Mouse (Mus musculus): Measurements from ENCODE around the gene Gm13199. TPM values are rescaled to one million over a fixed set of nuclear protein-coding genes. Genes with fewer than 3 reads are reported as not detected.

Gene Gm13199
- polyA plus RNA-seq (2015; fragmentation: Nextera tagmentation; extraction: Ambion mirVana): 0.56 and 0.68 TPM in 2 replicates

- ATAC-seq (replicated peaks; ENCODE audit: extremely low read depth, insufficient read depth, low FRiP score): no peak
- Histone ChIP-seq H3K4me3 (ENCODE audit: low read length) (no peak within 1 kb of the TSS), H3K4me2 (ENCODE audit: low read depth, low read length) (no peak within 1 kb of the TSS), H3K36me3 (ENCODE audit: control insufficient read depth, insufficient read depth) (peaks cover 30% of the 10 kb centered on the region), H3K27me3 (ENCODE audit: control insufficient read depth, insufficient read depth, low read length) (no peaks in the 10 kb centered on the region), H3K9me3 (replicated peaks; ENCODE audit: control insufficient read depth, low read length) (no peaks in the 10 kb centered on the region), H3K9ac (ENCODE audit: low read length) (no peak within 1 kb of the TSS), H3K4me1 (ENCODE audit: control insufficient read depth, insufficient read depth, low read length) (no peaks in the 10 kb centered on the region), H3K27ac (ENCODE audit: low read length) (no peak within 1 kb of the TSS)
- 86% methylated on average over 3 of the region's 3 CpGs for WGBS
Measured at GRCm38 (mm10) chr2:5862834-5863233, at the start of gene Gm13199. TSS of gene Gm13199 (minus strand) at chr2:5862934.

- Histone ChIP-seq H3K36me3 (ENCODE audit: control insufficient read depth, insufficient read depth) (no peaks in the 10 kb centered on the region), H3K4me1 (ENCODE audit: control insufficient read depth, insufficient read depth, low read length) (no peaks in the 10 kb centered on the region), H3K27me3 (ENCODE audit: control insufficient read depth, insufficient read depth, low read length) (no peaks in the 10 kb centered on the region), H3K4me3 (ENCODE audit: low read length) (no peak overlapping the region), H3K27ac (ENCODE audit: low read length) (no peak overlapping the region), H3K4me2 (ENCODE audit: low read depth, low read length) (no peak overlapping the region), H3K9ac (ENCODE audit: low read length) (no peak overlapping the region), H3K9me3 (replicated peaks; ENCODE audit: control insufficient read depth, low read length) (no peaks in the 10 kb centered on the region)
- no peak for ATAC-seq (replicated peaks; ENCODE audit: extremely low read depth, insufficient read depth, low FRiP score)
- WGBS: 54% methylated on average over 16 of the region's 16 CpGs
Measured at GRCm38 (mm10) chr2:5911282-5911965, 48.7 kb upstream of the Gm13199 start.

GRCm38 (mm10) chr2:5906625-5907024 lies 43.9 kb upstream of the Gm13199 start:
- Histone ChIP-seq H3K4me2 (ENCODE audit: low read depth, low read length) (no peak overlapping the region), H3K4me3 (ENCODE audit: low read length) (no peak overlapping the region), H3K9me3 (replicated peaks; ENCODE audit: control insufficient read depth, low read length) (no peaks in the 10 kb centered on the region), H3K27me3 (ENCODE audit: control insufficient read depth, insufficient read depth, low read length) (no peaks in the 10 kb centered on the region), H3K36me3 (ENCODE audit: control insufficient read depth, insufficient read depth) (no peaks in the 10 kb centered on the region; the same call in 1 of the 2 replicates), H3K9ac (ENCODE audit: low read length) (no peak overlapping the region), H3K27ac (ENCODE audit: low read length) (no peak overlapping the region), H3K4me1 (ENCODE audit: control insufficient read depth, insufficient read depth, low read length) (no peaks in the 10 kb centered on the region; the same call in 1 of the 2 replicates)
- WGBS: 60% methylated on average over 3 of the region's 3 CpGs
- no peak for ATAC-seq (replicated peaks; ENCODE audit: extremely low read depth, insufficient read depth, low FRiP score)

GRCm38 (mm10) chr2:5906092-5906491 lies 43.4 kb upstream of the Gm13199 start:
- no peaks in the 10 kb centered on the region; the same call in 1 of the 2 replicates for H3K4me1 ChIP-seq (ENCODE audit: control insufficient read depth, insufficient read depth, low read length)
- H3K4me3 ChIP-seq (ENCODE audit: low read length): no peak overlapping the region
- H3K27ac ChIP-seq (ENCODE audit: low read length): no peak overlapping the region
- H3K4me2 ChIP-seq (ENCODE audit: low read depth, low read length): no peak overlapping the region
- ATAC-seq (replicated peaks; ENCODE audit: extremely low read depth, insufficient read depth, low FRiP score): no peak
- H3K9ac ChIP-seq (ENCODE audit: low read length): no peak overlapping the region
- no peaks in the 10 kb centered on the region; the same call in 1 of the 2 replicates for H3K36me3 ChIP-seq (ENCODE audit: control insufficient read depth, insufficient read depth)
- 24% methylated on average over 5 of the region's 5 CpGs for WGBS
- no peaks in the 10 kb centered on the region for H3K27me3 ChIP-seq (ENCODE audit: control insufficient read depth, insufficient read depth, low read length)
- no peaks in the 10 kb centered on the region for H3K9me3 ChIP-seq (replicated peaks; ENCODE audit: control insufficient read depth, low read length)

- H3K9me3 ChIP-seq (replicated peaks; ENCODE audit: control insufficient read depth, low read length): no peaks in the 10 kb centered on the region
- H3K4me2 ChIP-seq (ENCODE audit: low read depth, low read length): no peak overlapping the region
- H3K36me3 ChIP-seq (ENCODE audit: control insufficient read depth, insufficient read depth): no peaks in the 10 kb centered on the region; the same call in 1 of the 2 replicates
- H3K4me3 ChIP-seq (ENCODE audit: low read length): no peak overlapping the region
- 45% methylated on average over 5 of the region's 5 CpGs for WGBS
- H3K4me1 ChIP-seq (ENCODE audit: control insufficient read depth, insufficient read depth, low read length): no peaks in the 10 kb centered on the region
- H3K27ac ChIP-seq (ENCODE audit: low read length): no peak overlapping the region
- no peak overlapping the region for H3K9ac ChIP-seq (ENCODE audit: low read length)
- ATAC-seq (replicated peaks; ENCODE audit: extremely low read depth, insufficient read depth, low FRiP score): no peak
- no peaks in the 10 kb centered on the region for H3K27me3 ChIP-seq (ENCODE audit: control insufficient read depth, insufficient read depth, low read length)
Measured at GRCm38 (mm10) chr2:5900145-5900544, 37.4 kb upstream of the Gm13199 start.

- peak within 1 kb of the TSS; percentile 64 for H3K4me2 ChIP-seq (ENCODE audit: low read depth, low read length)
- WGBS: under 1% methylated on average over 62 of the region's 62 CpGs
- H3K27ac ChIP-seq (ENCODE audit: low read length): peak within 1 kb of the TSS; percentile 73
- peak within 1 kb of the TSS; percentile 88 for H3K9ac ChIP-seq (ENCODE audit: low read length)
- 0 out of 2 replicates have a peak, but pooled peaks cover 2% of the 10 kb centered on the region for H3K36me3 ChIP-seq (ENCODE audit: control insufficient read depth, insufficient read depth)
- ATAC-seq (replicated peaks; ENCODE audit: extremely low read depth, insufficient read depth, low FRiP score): peak; percentile 100
- peak within 1 kb of the TSS; percentile 73 for H3K4me3 ChIP-seq (ENCODE audit: low read length)
- H3K27me3 ChIP-seq (ENCODE audit: control insufficient read depth, insufficient read depth, low read length): no peaks in the 10 kb centered on the region
- no peaks in the 10 kb centered on the region for H3K9me3 ChIP-seq (replicated peaks; ENCODE audit: control insufficient read depth, low read length)
- H3K4me1 ChIP-seq (ENCODE audit: control insufficient read depth, insufficient read depth, low read length): peaks cover 6% of the 10 kb centered on the region; the same call in 1 of the 2 replicates
Measured at GRCm38 (mm10) chr2:5894843-5895570, 32.3 kb upstream of the Gm13199 start, which contains the start of gene Sec61a2. TSS of gene Sec61a2 (minus strand) at chr2:5895432.

- no peak for ATAC-seq (replicated peaks; ENCODE audit: extremely low read depth, insufficient read depth, low FRiP score)
- Histone ChIP-seq H3K4me3 (ENCODE audit: low read length) (peak overlapping the region; percentile 73), H3K27ac (ENCODE audit: low read length) (no peak overlapping the region), H3K4me1 (ENCODE audit: control insufficient read depth, insufficient read depth, low read length) (peaks cover 6% of the 10 kb centered on the region; the same call in 1 of the 2 replicates), H3K27me3 (ENCODE audit: control insufficient read depth, insufficient read depth, low read length) (no peaks in the 10 kb centered on the region), H3K36me3 (ENCODE audit: control insufficient read depth, insufficient read depth) (0 out of 2 replicates have a peak, but pooled peaks cover 2% of the 10 kb centered on the region), H3K4me2 (ENCODE audit: low read depth, low read length) (peak overlapping the region; percentile 64), H3K9ac (ENCODE audit: low read length) (peak overlapping the region; percentile 88), H3K9me3 (replicated peaks; ENCODE audit: control insufficient read depth, low read length) (no peaks in the 10 kb centered on the region)
- 51% methylated on average over 11 of the region's 11 CpGs for WGBS
Measured at GRCm38 (mm10) chr2:5894296-5894695, 31.6 kb upstream of the Gm13199 start.

- H3K27me3 ChIP-seq (ENCODE audit: control insufficient read depth, insufficient read depth, low read length): no peaks in the 10 kb centered on the region
- H3K9me3 ChIP-seq (replicated peaks; ENCODE audit: control insufficient read depth, low read length): no peaks in the 10 kb centered on the region
- H3K4me1 ChIP-seq (ENCODE audit: control insufficient read depth, insufficient read depth, low read length): peaks cover 6% of the 10 kb centered on the region; the same call in 1 of the 2 replicates
- ATAC-seq (replicated peaks; ENCODE audit: extremely low read depth, insufficient read depth, low FRiP score): no peak
- no peak overlapping the region for H3K4me2 ChIP-seq (ENCODE audit: low read depth, low read length)
- H3K36me3 ChIP-seq (ENCODE audit: control insufficient read depth, insufficient read depth): peaks cover 20% of the 10 kb centered on the region
- H3K4me3 ChIP-seq (ENCODE audit: low read length): no peak overlapping the region
- H3K27ac ChIP-seq (ENCODE audit: low read length): no peak overlapping the region
- WGBS: 80% methylated on average over 2 of the region's 2 CpGs
- no peak overlapping the region for H3K9ac ChIP-seq (ENCODE audit: low read length)
Measured at GRCm38 (mm10) chr2:5889412-5889811, 26.7 kb upstream of the Gm13199 start.

GRCm38 (mm10) chr2:5888865-5889264 lies 26.1 kb upstream of the Gm13199 start:
- 66% methylated on average over 5 of the region's 5 CpGs for WGBS
- no peaks in the 10 kb centered on the region for H3K9me3 ChIP-seq (replicated peaks; ENCODE audit: control insufficient read depth, low read length)
- H3K4me2 ChIP-seq (ENCODE audit: low read depth, low read length): no peak overlapping the region
- H3K9ac ChIP-seq (ENCODE audit: low read length): no peak overlapping the region
- no peak overlapping the region for H3K27ac ChIP-seq (ENCODE audit: low read length)
- peaks cover 22% of the 10 kb centered on the region for H3K36me3 ChIP-seq (ENCODE audit: control insufficient read depth, insufficient read depth)
- H3K4me1 ChIP-seq (ENCODE audit: control insufficient read depth, insufficient read depth, low read length): peaks cover 3% of the 10 kb centered on the region; the same call in 1 of the 2 replicates
- no peak overlapping the region for H3K4me3 ChIP-seq (ENCODE audit: low read length)
- H3K27me3 ChIP-seq (ENCODE audit: control insufficient read depth, insufficient read depth, low read length): no peaks in the 10 kb centered on the region
- no peak for ATAC-seq (replicated peaks; ENCODE audit: extremely low read depth, insufficient read depth, low FRiP score)
